Mouse (Mus musculus) CH12.LX (cell line): ENCODE measurements around the gene Hnrnpa2b1. TPM values are rescaled to one million over a fixed set of nuclear protein-coding genes. Genes with fewer than 3 reads are reported as not detected.
A peak's percentile ranks its signal among the peaks of the same experiment; 100 is the strongest.

Source experiments
- DNase-seq: peaks from one replicate; pipeline ENCODE4 v3.0.0-alpha.2; 2013; ENCODE audit errors: extremely low read depth
- H3K27ac ChIP-seq: 2 replicates; pipeline ENCODE4 v1.5.1; 2012; ENCODE audit warnings: low read depth, mild to moderate bottlenecking, control low read depth, moderate library complexity; ENCODE audit not compliant: insufficient read depth
- H3K27me3 ChIP-seq: replicated peaks from 2 replicates; pipeline ENCODE3; 2012; ENCODE audit warnings: inconsistent platforms
- H3K36me3 ChIP-seq, 2 experiments: replicated peaks in 1 of 2; 2 replicates each; pipeline versions ENCODE3 to v1.6.1; 2012; ENCODE audit warnings: inconsistent platforms in 1 of 2, low read length in 1 of 2, mild to moderate bottlenecking in 1 of 2, mixed read lengths in 1 of 2, moderate library complexity in 1 of 2; ENCODE audit not compliant: control insufficient read depth in 1 of 2, insufficient read depth in 1 of 2
- H3K4me1 ChIP-seq, 2 experiments: 2 replicates each; pipeline ENCODE4 v1.6.1; 2012; ENCODE audit warnings: inconsistent platforms in 1 of 2, moderate library complexity in 1 of 2; ENCODE audit not compliant: insufficient read depth in 2 of 2, control insufficient read depth in 1 of 2
- H3K4me2 ChIP-seq: 2 replicates; pipeline ENCODE4 v1.6.1; 2012; ENCODE audit warnings: low read depth, mild to moderate bottlenecking, control low read depth; ENCODE audit not compliant: poor library complexity, insufficient read depth, severe bottlenecking
- H3K4me3 ChIP-seq, 3 experiments: fragments of 150-350 bp in 1 of 3; sonication (generic) in 1 of 3; replicated peaks in 1 of 3; 2 replicates each; pipeline versions ENCODE3 to v1.5.1; 2011 to 2012; ENCODE audit warnings: low read depth in 2 of 3, low read length in 2 of 3, mild to moderate bottlenecking in 2 of 3, moderate library complexity in 2 of 3, control low read depth in 1 of 3, improper control_type of control experiment in 1 of 3, inconsistent platforms in 1 of 3, mixed read lengths in 1 of 3; ENCODE audit not compliant: poor library complexity in 1 of 3
- H3K79me2 ChIP-seq: replicated peaks from 2 replicates; pipeline ENCODE4 v1.6.1; 2012; ENCODE audit warnings: mild to moderate bottlenecking, moderate library complexity; ENCODE audit not compliant: control insufficient read depth, poor library complexity, insufficient read depth, severe bottlenecking; ENCODE audit errors: extremely low read depth
- H3K9ac ChIP-seq: 2 replicates; pipeline ENCODE4 v1.6.1; 2012; ENCODE audit warnings: low read depth, mild to moderate bottlenecking, control low read depth, moderate library complexity; ENCODE audit not compliant: insufficient read depth
- H3K9me3 ChIP-seq: replicated peaks from 2 replicates; pipeline ENCODE3; 2012; ENCODE audit warnings: low read length, inconsistent platforms, mixed read lengths
- BHLHE40 ChIP-seq: IDR thresholded peaks from 2 replicates; pipeline ENCODE4 v1.6.1; 2011; ENCODE audit warnings: mild to moderate bottlenecking, low read depth, low read length, improper control_type of control experiment
- CHD1 ChIP-seq: IDR thresholded peaks from 2 replicates; pipeline ENCODE4 v1.6.1; 2012; ENCODE audit warnings: low read depth, low read length, improper control_type of control experiment, inconsistent platforms
- CHD2 ChIP-seq: IDR thresholded peaks from 2 replicates; pipeline ENCODE4 v1.6.1; 2011; ENCODE audit warnings: low read length, improper control_type of control experiment
- CTCF ChIP-seq, 2 experiments: IDR thresholded peaks in 1 of 2; conservative IDR thresholded peaks in 1 of 2; 2 replicates each; pipeline ENCODE4 v1.5.1; 2011 to 2012; ENCODE audit warnings: low read depth in 2 of 2, low read length in 2 of 2, improper control_type of control experiment in 1 of 2, inconsistent platforms in 1 of 2, mild to moderate bottlenecking in 1 of 2, moderate library complexity in 1 of 2
- ETS1 ChIP-seq: conservative IDR thresholded peaks from 2 replicates; pipeline ENCODE4 v1.6.1; 2012; ENCODE audit warnings: low read depth, mild to moderate bottlenecking, inconsistent platforms, low read length, improper control_type of control experiment, moderate library complexity
- GABPA ChIP-seq: IDR thresholded peaks from 2 replicates; pipeline ENCODE4 v1.6.1; 2012; ENCODE audit warnings: low read depth, low read length, improper control_type of control experiment, inconsistent platforms; ENCODE audit not compliant: insufficient replicate concordance
- IRF4 ChIP-seq: IDR thresholded peaks from 2 replicates; pipeline ENCODE4 v1.6.1; 2014; ENCODE audit warnings: low read depth, mild to moderate bottlenecking, inconsistent platforms, low read length, improper control_type of control experiment
- JUND ChIP-seq: conservative IDR thresholded peaks from 2 replicates; pipeline ENCODE4 v1.6.1; 2011; ENCODE audit warnings: low read depth, low read length, improper control_type of control experiment
- KAT2A ChIP-seq: IDR thresholded peaks from 2 replicates; pipeline ENCODE4 v1.6.1; 2012; ENCODE audit warnings: low read length, improper control_type of control experiment, inconsistent platforms; ENCODE audit not compliant: insufficient replicate concordance
- MAFK ChIP-seq: IDR thresholded peaks from 2 replicates; pipeline ENCODE4 v1.6.1; 2011; ENCODE audit warnings: low read length, improper control_type of control experiment; ENCODE audit not compliant: insufficient replicate concordance
- MEF2A ChIP-seq: IDR thresholded peaks from 2 replicates; pipeline ENCODE4 v1.6.1; 2014; ENCODE audit warnings: low read depth, mild to moderate bottlenecking, inconsistent platforms, low read length, improper control_type of control experiment, borderline replicate concordance
- MXI1 ChIP-seq: IDR thresholded peaks from 2 replicates; pipeline ENCODE4 v1.6.1; 2011; ENCODE audit warnings: mild to moderate bottlenecking, low read depth, low read length, improper control_type of control experiment
- MYC ChIP-seq: IDR thresholded peaks from 2 replicates; pipeline ENCODE4 v1.6.1; 2011; ENCODE audit warnings: low read depth, mild to moderate bottlenecking, improper control_type of control experiment, low read length
- NRF1 ChIP-seq: IDR thresholded peaks from 2 replicates; pipeline ENCODE4 v1.6.1; 2014; ENCODE audit warnings: low read depth, mild to moderate bottlenecking, inconsistent platforms, low read length, improper control_type of control experiment, moderate library complexity
- RAD21 ChIP-seq: IDR thresholded peaks from 2 replicates; pipeline ENCODE4 v1.6.1; 2011; ENCODE audit warnings: low read depth, mild to moderate bottlenecking, low read length, improper control_type of control experiment, moderate library complexity
- SIN3A ChIP-seq: IDR thresholded peaks from 2 replicates; pipeline ENCODE4 v1.6.1; 2012; ENCODE audit warnings: low read length, improper control_type of control experiment, inconsistent platforms
- SMC3 ChIP-seq: IDR thresholded peaks from 2 replicates; pipeline ENCODE4 v1.6.1; 2011; ENCODE audit warnings: low read depth, low read length, improper control_type of control experiment
- UBTF ChIP-seq: IDR thresholded peaks from 2 replicates; pipeline ENCODE4 v1.6.1; 2012; ENCODE audit warnings: low read depth, mild to moderate bottlenecking, inconsistent platforms, low read length, improper control_type of control experiment, moderate library complexity
- USF2 ChIP-seq: conservative IDR thresholded peaks from 2 replicates; pipeline ENCODE4 v1.6.1; 2011; ENCODE audit warnings: low read depth, low read length, improper control_type of control experiment
- ZC3H11A ChIP-seq: IDR thresholded peaks from 2 replicates; pipeline ENCODE4 v1.6.1; 2012; ENCODE audit warnings: low read depth, mild to moderate bottlenecking, inconsistent platforms, low read length, improper control_type of control experiment
- ZKSCAN1 ChIP-seq: IDR thresholded peaks from 2 replicates; pipeline ENCODE4 v1.6.1; 2012; ENCODE audit warnings: low read depth, inconsistent platforms, low read length, improper control_type of control experiment, borderline replicate concordance
- dilution Hi-C: fragments of 300-500 bp; cut with MboI; formaldehyde crosslinking; loops from 2 replicates; pipeline ENCODE4 v1.14.3; 2020; ENCODE audit warnings: low sequenced_read_pairs; ENCODE audit not compliant: extremely low pct_unique_long_range_greater_than_20kb, extremely low pct_ligation_motif_present
- in situ Hi-C: fragments of 300-500 bp; cut with MboI; formaldehyde crosslinking; loops from 3 replicates; pipeline ENCODE4 v1.14.3; 2019; ENCODE audit warnings: low sequenced_read_pairs, low pct_ligation_motif_present, low pct_unique_long_range_greater_than_20kb, mixed read lengths
- polyA plus RNA-seq: library from polyadenylated mRNA; unstranded; fragments of >175 nt; gene quantifications from 2 replicates; pipeline ENCODE4 v1.2.1, GENCODE M21; 2012; ENCODE audit warnings: low read depth; ENCODE audit not compliant: insufficient read length
- total RNA-seq, 2 experiments: library from RNA; depleted of rRNA; stranded (reverse); fragments of 300-350 nt in 1 of 2; fragments of >200 nt in 1 of 2; gene quantifications; 2 replicates each; pipeline ENCODE4 v1.2.3; 2012 to 2014

The Hnrnpa2b1 gene
- total and polyA plus RNA-seq, 3 experiments: 500 to 1,854 (median 710) TPM

DNA sequence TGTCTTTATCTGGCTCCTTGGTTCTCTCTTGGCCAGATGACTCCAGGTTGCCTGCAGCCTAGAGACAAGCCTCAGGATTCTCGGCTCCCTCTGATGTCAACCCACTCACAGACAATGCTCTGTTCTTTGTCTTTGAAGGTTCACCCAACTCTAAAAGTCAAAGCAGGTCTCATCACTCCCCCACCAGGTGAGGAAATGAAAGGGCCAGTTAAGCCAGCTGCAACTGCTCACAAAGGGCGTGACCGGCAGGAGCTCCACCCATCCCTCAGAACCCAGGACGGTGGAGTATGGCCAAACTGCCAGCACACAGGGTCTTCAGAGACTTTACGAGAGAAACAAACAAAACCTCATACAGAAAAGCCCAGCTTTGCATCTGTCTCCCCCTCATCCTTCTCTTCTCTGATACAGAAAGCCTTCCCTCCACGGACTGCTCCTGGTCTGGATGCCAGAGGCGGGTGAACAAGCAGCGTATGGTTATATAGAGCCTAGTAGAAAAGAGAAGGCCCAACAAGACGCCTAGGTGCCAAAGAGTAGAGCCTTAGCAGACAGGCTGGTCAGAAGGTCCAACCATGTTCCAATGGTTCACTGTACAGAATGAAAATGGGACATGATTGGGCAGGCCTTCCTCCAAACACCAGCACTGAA is 27.4 kb downstream of the Hnrnpa2b1 start:
- dilution Hi-C loops: no loop called here
- TF ChIP-seq ZKSCAN1 (no peak), IRF4 (0 out of 2 replicates have a peak, but pooled peaks have one; percentile 30), RAD21 (peak; percentile 68), CHD2 (no peak), USF2 (no peak), MAFK (no peak), CTCF (conservative IDR thresholded peaks at IDR 0.05 in 1 of 2, IDR thresholded peaks at IDR 0.05 in 1 of 2; ENCODE audit: low read depth in 2 of 2, low read length in 2 of 2) (peak in 1 of 2 experiments; percentile 67; a peak in 2 of 4 replicates), JUND (no peak), KAT2A (no peak), BHLHE40 (no peak), SMC3 (peak; percentile 57)
- Histone ChIP-seq H3K4me2 (0 out of 2 replicates have a peak overlapping the region, but pooled peaks have one; percentile 2), H3K79me2 (no peaks in the 10 kb centered on the region), H3K36me3 (no peaks in the 10 kb centered on the region), H3K27me3 (no peaks in the 10 kb centered on the region), H3K9me3 (no peaks in the 10 kb centered on the region), H3K4me3 (no peak overlapping the region), H3K27ac (no peak overlapping the region), H3K9ac (no peak overlapping the region), H3K4me1 (peaks cover 0 to 14% of the 10 kb centered on the region in 2 experiments; a peak in 2 of 4 replicates)
- in situ Hi-C loops: no loop called here
- peak; percentile 66 for DNase-seq

DNA sequence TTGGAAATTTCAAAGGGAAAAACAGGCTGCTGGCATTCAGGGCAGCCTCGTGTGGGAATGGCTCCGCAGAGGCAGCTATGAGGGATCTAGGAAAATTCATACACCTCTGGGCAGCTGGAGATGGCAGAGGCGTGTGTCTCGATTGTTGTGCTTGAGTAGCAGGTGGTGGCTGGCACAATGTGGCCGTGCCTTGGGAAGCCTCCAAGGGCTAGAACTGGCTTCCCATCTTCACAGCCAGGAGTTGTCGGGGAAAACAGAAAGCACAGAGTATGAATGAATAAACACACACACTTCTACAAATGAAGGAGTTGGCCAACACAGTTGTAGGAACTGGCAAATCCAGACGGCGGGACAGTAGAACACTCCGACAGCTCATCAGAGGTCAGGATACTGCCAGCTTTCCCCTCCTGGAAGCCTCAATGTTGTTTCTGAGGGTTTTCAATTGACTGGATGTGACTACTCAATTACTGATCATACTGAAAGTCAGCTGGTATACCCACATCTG is 30.8 kb downstream of the Hnrnpa2b1 start:
- in situ Hi-C loops (loop anchor here (10.0 kb wide), 1 partner anchor 54 kb away; no protein-coding TSS in a partner anchor), dilution Hi-C loops (no loop called here)
- Histone ChIP-seq H3K36me3 (no peaks in the 10 kb centered on the region), H3K79me2 (no peaks in the 10 kb centered on the region), H3K9ac (no peak overlapping the region), H3K27ac (no peak overlapping the region), H3K4me2 (no peak overlapping the region), H3K4me1 (peaks cover 0 to 14% of the 10 kb centered on the region in 2 experiments; a peak in 2 of 4 replicates), H3K4me3 (no peak overlapping the region), H3K9me3 (no peaks in the 10 kb centered on the region), H3K27me3 (peaks cover 15% of the 10 kb centered on the region)
- no peak for DNase-seq
- TF ChIP-seq MYC (no peak), SIN3A (no peak), UBTF (no peak), ETS1 (no peak), NRF1 (no peak), CHD1 (no peak), CTCF (conservative IDR thresholded peaks at IDR 0.05 in 1 of 2, IDR thresholded peaks at IDR 0.05 in 1 of 2; ENCODE audit: low read depth in 2 of 2, low read length in 2 of 2) (no peak), MEF2A (no peak), GABPA (no peak), MXI1 (no peak), JUND (no peak), ZC3H11A (no peak), KAT2A (no peak)
